Mouse (Mus musculus) layer of hippocampus, adult 9-11 months (tissue): ENCODE data around the gene Naa80.

Experiments used
- DNase-seq: peaks from one replicate; pipeline ENCODE4 v3.0.0; 2022

Naa80 gene

GRCm38 (mm10) chr9:107575579-107576356, 2.9 kb upstream of the Naa80 start:
- no peak for DNase-seq

GRCm38 (mm10) chr9:107576357-107577107, 2.2 kb upstream of the Naa80 start, which contains the start of gene Hyal1:
Gene Hyal1 (plus strand): TSS chr9:107576927.
- DNase-seq: no peak

GRCm38 (mm10) chr9:107577871-107578270, 816 bp upstream of the Naa80 start:
- no peak for DNase-seq

GRCm38 (mm10) chr9:107579023-107579900, 575 bp downstream of the Naa80 start:
- peak; percentile 71 for DNase-seq

GRCm38 (mm10) chr9:107580501-107581317, 2.0 kb downstream of the Naa80 start, which contains the start of gene Hyal3:
Gene Hyal3 (plus strand): TSS chr9:107580818.
- DNase-seq: peak; percentile 93

- no peak for DNase-seq
Observed at GRCm38 (mm10) chr9:107581584-107581983, 2.9 kb downstream of the Naa80 start.

GRCm38 (mm10) chr9:107582509-107583062, 3.9 kb downstream of the Naa80 start:
- DNase-seq: no peak

GRCm38 (mm10) chr9:107583174-107583573, 4.5 kb downstream of the Naa80 start:
- no peak for DNase-seq

- DNase-seq: no peak
Observed at GRCm38 (mm10) chr9:107586504-107586903, 7.8 kb downstream of the Naa80 start.

- peak; percentile 99 for DNase-seq
Observed at GRCm38 (mm10) chr9:107586974-107587832, 8.5 kb downstream of the Naa80 start, which contains the start of gene Ifrd2. Gene Ifrd2 (plus strand): TSS chr9:107587642.

GRCm38 (mm10) chr9:107587833-107588639, 9.3 kb downstream of the Naa80 start:
- no peak for DNase-seq

GRCm38 (mm10) chr9:107590058-107590772, 11.5 kb downstream of the Naa80 start:
- DNase-seq: no peak

- DNase-seq: no peak
Observed at GRCm38 (mm10) chr9:107590773-107591060, 12.0 kb downstream of the Naa80 start.

GRCm38 (mm10) chr9:107593101-107593976, 14.7 kb downstream of the Naa80 start:
- no peak for DNase-seq

GRCm38 (mm10) chr9:107594281-107595062, 15.8 kb downstream of the Naa80 start:
- DNase-seq: no peak

- no peak for DNase-seq
Observed at GRCm38 (mm10) chr9:107596619-107597569, 18.2 kb downstream of the Naa80 start.
